ENCODE assay signal across 8 mouse cellular contexts in the genomic region with DNA sequence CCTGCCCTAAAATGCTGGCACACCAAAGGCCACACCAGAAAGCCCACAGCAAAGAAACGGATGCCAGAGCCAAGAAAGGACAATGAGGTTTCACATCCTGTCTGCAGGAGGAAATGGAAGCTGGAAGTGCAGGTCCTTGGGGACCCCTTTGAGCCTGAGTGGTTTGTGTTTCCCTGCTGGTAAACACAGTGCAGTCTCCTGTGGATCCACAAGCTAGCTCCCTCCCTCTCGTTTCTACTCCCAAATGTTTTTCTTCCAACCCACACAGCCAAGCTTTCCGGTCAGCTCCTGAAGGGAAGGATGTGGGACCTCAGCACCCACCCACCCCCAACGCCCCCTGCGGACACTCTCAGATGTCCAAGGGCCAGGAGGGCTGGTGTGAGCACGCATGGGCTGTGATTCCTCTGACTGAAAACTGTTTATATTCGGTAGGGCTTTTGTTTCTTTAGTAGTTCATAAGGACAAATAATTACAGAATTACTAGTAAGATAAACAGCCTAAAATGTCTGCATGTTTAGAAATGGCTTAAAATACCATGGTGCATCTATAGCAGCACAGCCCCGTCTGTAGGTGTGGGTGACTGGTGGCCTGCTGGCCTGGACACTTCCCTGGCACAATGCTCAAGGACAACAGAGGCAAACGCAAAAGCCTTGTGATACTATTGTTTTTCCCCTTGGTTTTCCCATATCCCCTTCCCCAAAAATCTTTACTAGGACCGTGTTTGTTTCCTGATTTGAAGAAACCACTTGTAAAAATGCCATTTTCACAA. TPM values are rescaled to one million over a fixed set of nuclear protein-coding genes. Genes with fewer than 3 reads are reported as not detected.
DNase-seq lines count a peak whose midpoint lies in the region; ATAC-seq lines count a peak whose summit lies in the region.

No protein-coding gene starts in this region.

- DNase-seq in embryo, embryonic 11 days = peak; percentile 50
- DNase-seq in kidney, postnatal 14 days = peak; percentile 82
- no peak for DNase-seq in yolk sac, embryonic 10.5 days (ENCODE audit: low spot score)
- no peak for DNase-seq in layer of hippocampus, postnatal 36 days

- 55% methylated on average over 10 of the region's 10 CpGs for WGBS in hindbrain, embryonic 15.5 days
- 43% methylated on average over 10 of the region's 10 CpGs for WGBS in hindbrain, embryonic 12.5 days
- WGBS in heart, embryonic 12.5 days = 29% methylated on average over 10 of the region's 10 CpGs
- 55% methylated on average over 10 of the region's 10 CpGs for WGBS in neural tube, embryonic 15.5 days

- no peak overlapping the region for H3K4me2 ChIP-seq in hindbrain, embryonic 15.5 days
- H3K4me2 ChIP-seq in hindbrain, embryonic 12.5 days (replicated peaks) = no peak overlapping the region
- no peak overlapping the region for H3K4me2 ChIP-seq in heart, embryonic 12.5 days
- H3K4me2 ChIP-seq in neural tube, embryonic 15.5 days = no peak overlapping the region

- no peak overlapping the region for H3K4me3 ChIP-seq in hindbrain, embryonic 15.5 days
- no peak overlapping the region for H3K4me3 ChIP-seq in hindbrain, embryonic 12.5 days
- no peak overlapping the region for H3K4me3 ChIP-seq in heart, embryonic 12.5 days
- no peak overlapping the region for H3K4me3 ChIP-seq in neural tube, embryonic 15.5 days (replicated peaks)

- peaks cover 13% of the 10 kb centered on the region; the same call in 1 of the 2 replicates for H3K36me3 ChIP-seq in hindbrain, embryonic 15.5 days
- peaks cover 35% of the 10 kb centered on the region for H3K36me3 ChIP-seq in hindbrain, embryonic 12.5 days
- peaks cover 25% of the 10 kb centered on the region for H3K36me3 ChIP-seq in heart, embryonic 12.5 days
- H3K36me3 ChIP-seq in neural tube, embryonic 15.5 days = peaks cover 24% of the 10 kb centered on the region

- peaks cover 4% of the 10 kb centered on the region; the same call in 1 of the 2 replicates for H3K4me1 ChIP-seq in hindbrain, embryonic 15.5 days (replicated peaks)
- H3K4me1 ChIP-seq in hindbrain, embryonic 12.5 days = peaks cover 4% of the 10 kb centered on the region
- H3K4me1 ChIP-seq in heart, embryonic 12.5 days (replicated peaks) = peaks cover 70% of the 10 kb centered on the region
- H3K4me1 ChIP-seq in neural tube, embryonic 15.5 days = peaks cover 8% of the 10 kb centered on the region

- 0 out of 2 replicates have a peak overlapping the region, but pooled peaks have one; percentile 15 for H3K27ac ChIP-seq in hindbrain, embryonic 15.5 days (replicated peaks)
- no peak overlapping the region for H3K27ac ChIP-seq in hindbrain, embryonic 12.5 days
- peak overlapping the region; percentile 83 for H3K27ac ChIP-seq in heart, embryonic 12.5 days (ENCODE audit: poor library complexity, severe bottlenecking)
- H3K27ac ChIP-seq in neural tube, embryonic 15.5 days (replicated peaks) = peak overlapping the region; percentile 37

- H3K9ac ChIP-seq in hindbrain, embryonic 15.5 days = no peak overlapping the region
- H3K9ac ChIP-seq in hindbrain, embryonic 12.5 days = no peak overlapping the region
- H3K9ac ChIP-seq in heart, embryonic 12.5 days = 0 out of 2 replicates have a peak overlapping the region, but pooled peaks have one; percentile 35
- H3K9ac ChIP-seq in neural tube, embryonic 15.5 days (replicated peaks) = no peak overlapping the region

- ATAC-seq in hindbrain, embryonic 15.5 days (ENCODE audit: low FRiP score, low read depth) = peak; percentile 24; the same call in 1 of the 2 replicates
- ATAC-seq in hindbrain, embryonic 12.5 days (ENCODE audit: low FRiP score) = no peak
- ATAC-seq in heart, embryonic 12.5 days (ENCODE audit: insufficient number of reproducible peaks, low FRiP score) = peak; percentile 56; the same call in 1 of the 2 replicates
- 0 out of 2 replicates have a peak, but pooled peaks have one; percentile 23 for ATAC-seq in neural tube, embryonic 15.5 days (ENCODE audit: low FRiP score)

- H3K9me3 ChIP-seq in hindbrain, embryonic 15.5 days = no peaks in the 10 kb centered on the region
- H3K9me3 ChIP-seq in hindbrain, embryonic 12.5 days (replicated peaks) = no peaks in the 10 kb centered on the region
- H3K9me3 ChIP-seq in heart, embryonic 12.5 days (replicated peaks) = no peaks in the 10 kb centered on the region
- H3K9me3 ChIP-seq in neural tube, embryonic 15.5 days (replicated peaks) = no peaks in the 10 kb centered on the region

- no peaks in the 10 kb centered on the region for H3K27me3 ChIP-seq in hindbrain, embryonic 15.5 days
- no peaks in the 10 kb centered on the region for H3K27me3 ChIP-seq in hindbrain, embryonic 12.5 days
- H3K27me3 ChIP-seq in heart, embryonic 12.5 days (replicated peaks) = no peaks in the 10 kb centered on the region
- H3K27me3 ChIP-seq in neural tube, embryonic 15.5 days (replicated peaks) = no peaks in the 10 kb centered on the region

RNA-seq across cellular contexts. Expression of gene Mpzl1, which starts 44.9 kb away (rescaled TPM):
- 156 TPM in 2 replicates for polyA plus RNA-seq in hindbrain, embryonic 15.5 days (2015; fragmentation: Nextera tagmentation; extraction: Ambion mirVana)
- 140 and 148 TPM in 2 replicates for polyA plus RNA-seq in hindbrain, embryonic 12.5 days (2016; fragmentation: Nextera tagmentation; extraction: Ambion mirVana)
- polyA plus RNA-seq in heart, embryonic 12.5 days (2016; fragmentation: Nextera tagmentation; extraction: Ambion mirVana) = 126 and 135 TPM in 2 replicates
- 159 and 163 TPM in 2 replicates for polyA plus RNA-seq in neural tube, embryonic 15.5 days (2015; fragmentation: Nextera tagmentation; extraction: Ambion mirVana)
- total RNA-seq in layer of hippocampus, postnatal 36 days (2021) = 10 to 100 TPM; 35.7 to 39.6 TPM

Comparison
In these comparisons a context has a peak if more than half of its experiments do, and no peak if none do; other contexts are left out.
1. DNase-seq: peak in embryo, embryonic 11 days (single experiment) and kidney, postnatal 14 days (single experiment); none in yolk sac, embryonic 10.5 days (single experiment) and layer of hippocampus, postnatal 36 days (0 of 2).